Mouse (Mus musculus) mesoderm, embryonic 11.5 days (tissue): ENCODE results near the gene Wrap73.

Experiments
- DNase-seq: peaks from one replicate; pipeline ENCODE4 v3.0.0-alpha.2; 2012; ENCODE audit warnings: low read depth, low spot score

Gene Wrap73

DNA sequence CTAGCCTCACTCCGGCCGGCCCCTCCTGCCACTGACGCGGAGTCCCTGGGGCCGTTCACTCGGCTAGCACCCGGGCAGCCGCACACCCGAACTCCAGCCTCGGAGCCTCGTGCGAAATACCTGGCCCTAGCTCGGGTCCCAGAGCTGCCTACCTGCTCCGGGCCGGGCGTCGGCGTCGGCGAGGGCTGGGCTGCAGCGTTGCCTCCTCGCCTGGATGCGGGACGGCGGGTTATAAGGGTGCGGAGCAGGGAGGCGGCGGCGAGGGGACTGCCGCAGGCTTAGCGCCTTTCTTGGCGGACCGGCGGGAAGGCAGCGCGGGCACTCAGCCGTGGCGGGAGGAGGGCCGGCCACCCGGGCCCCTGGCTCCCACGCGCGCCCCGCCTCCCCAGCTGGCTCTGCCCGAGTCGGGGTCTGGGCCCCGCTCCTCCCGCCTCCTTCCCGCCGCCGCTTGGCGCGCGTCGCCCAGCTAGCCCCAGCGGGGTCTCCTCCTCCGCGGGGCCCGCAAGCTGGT is 2.4 kb upstream of the Wrap73 start:
- no peak for DNase-seq

DNA sequence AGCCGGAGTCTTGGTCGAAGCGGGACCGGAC is 2.2 kb upstream of the Wrap73 start, which contains the start of gene Trp73:
Gene Trp73, minus strand, starts transcription at position 27 of the 31 bp plus-strand sequence.
- no peak for DNase-seq

DNA sequence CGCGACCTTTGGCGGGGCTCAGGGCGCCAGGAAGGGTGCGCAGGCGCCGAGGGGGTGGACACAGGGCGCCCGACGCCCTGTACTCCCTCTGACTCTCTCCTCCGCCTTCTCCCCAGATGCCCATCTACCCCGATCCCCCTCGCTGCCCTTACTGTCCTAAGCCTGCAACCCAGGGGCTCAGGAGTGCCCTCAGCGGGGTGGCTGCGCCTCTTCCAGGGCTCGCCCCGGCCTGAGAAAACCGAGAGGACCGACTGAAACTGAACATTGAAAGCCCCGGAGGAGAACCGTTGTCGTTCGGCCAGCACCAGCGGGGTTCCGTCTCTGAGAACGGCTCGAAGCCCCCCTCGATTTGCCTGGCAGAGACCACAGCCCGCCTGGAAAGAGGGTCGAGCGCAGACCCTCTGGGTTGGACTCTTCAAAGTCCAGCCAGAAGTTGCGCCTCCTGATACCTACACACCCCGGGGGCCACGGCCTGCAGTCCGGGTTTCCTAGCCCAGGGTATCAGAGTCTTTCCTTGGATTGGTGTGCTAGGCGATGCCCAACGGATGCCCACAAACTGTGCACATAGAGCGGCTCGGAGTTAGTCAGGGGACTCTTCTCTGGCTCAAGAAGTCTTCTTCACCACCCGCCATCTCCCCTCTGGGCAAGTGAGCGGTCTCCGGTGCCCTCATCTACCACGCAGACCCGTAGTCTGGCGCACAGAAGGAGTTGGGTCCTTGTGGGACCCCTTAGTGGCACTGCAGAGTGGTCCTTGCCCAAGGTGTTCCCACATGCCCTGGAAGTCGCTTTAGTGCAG is 1.8 kb upstream of the Wrap73 start:
- DNase-seq, result no peak

DNA sequence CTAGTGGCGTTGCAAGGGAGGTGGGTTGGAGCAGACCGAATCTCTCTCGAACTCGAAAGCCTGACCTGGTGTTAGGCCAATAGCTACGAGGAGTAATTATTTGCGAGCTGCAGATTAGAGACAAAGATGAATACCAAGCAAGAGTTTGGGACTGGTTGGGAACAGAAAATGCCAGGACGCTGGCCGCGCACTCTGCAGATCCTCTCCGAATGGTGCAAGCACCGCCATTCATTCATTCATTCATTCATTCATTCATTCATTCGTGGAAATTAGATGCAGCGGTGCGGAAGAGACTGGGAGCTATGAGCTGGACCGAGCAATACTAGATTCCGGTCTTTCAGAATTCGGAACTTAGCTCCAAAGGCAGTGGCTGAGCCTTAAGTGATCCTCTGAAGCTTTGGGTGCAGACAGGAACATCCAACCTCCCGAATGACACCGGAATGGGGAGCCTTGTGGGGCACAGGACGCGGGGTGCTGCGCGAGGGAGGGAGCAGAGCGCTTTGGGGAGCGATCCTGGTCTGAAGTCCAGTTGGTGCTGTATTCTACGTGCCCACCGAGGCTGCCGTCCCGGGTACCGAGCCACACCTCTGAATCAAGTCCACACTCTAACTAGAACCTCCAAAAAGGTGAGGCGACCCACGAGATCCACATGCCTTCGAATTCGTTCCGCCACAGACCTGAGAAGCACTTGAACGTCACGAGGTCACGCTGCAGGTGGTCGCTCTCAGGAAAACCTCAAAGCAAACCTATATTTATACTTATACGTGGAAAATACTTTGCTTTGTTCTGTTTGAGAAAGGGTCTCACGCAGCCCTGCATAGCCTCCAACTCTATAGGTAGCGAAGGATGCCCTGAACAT is 934 bp upstream of the Wrap73 start:
- DNase-seq, result no peak

DNA sequence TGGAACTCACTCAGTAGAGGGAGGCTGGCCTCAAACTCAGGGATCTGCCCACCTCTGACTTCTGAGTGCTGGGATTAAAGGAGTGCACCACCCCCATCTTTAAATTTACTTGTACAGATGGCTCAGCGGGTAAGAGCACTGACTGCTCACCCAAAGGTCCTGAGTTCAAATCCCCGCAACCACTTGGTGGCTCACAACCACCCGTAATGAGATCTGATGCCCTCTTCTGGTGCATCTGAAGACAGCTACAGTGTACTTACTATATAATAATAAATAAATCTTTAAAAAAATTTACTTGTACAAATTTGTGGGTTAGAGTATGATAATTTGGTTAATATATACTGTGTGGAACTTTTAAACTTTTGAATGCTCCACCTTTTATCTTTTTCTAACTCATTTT is 2.5 kb downstream of the Wrap73 start:
- DNase-seq, result no peak

DNA sequence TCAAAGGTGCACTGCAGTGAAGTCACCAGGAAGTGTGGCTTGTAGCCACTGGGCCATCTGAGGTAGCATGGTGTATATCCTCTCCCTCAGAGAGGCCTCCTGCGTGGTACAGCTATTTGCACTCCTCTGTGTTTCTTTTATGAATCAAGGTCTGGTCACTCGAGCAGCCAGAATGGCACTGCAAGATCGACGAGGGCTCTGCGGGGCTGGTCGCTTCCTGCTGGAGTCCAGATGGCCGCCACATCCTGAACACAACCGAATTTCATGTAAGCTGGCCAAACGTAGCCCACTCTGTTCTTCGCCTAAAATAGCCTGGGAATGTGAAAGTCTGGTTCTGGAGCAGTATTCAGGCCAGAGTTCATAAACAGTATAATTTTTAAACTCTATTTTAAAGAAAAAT is 4.2 kb downstream of the Wrap73 start:
- DNase-seq, result no peak

DNA sequence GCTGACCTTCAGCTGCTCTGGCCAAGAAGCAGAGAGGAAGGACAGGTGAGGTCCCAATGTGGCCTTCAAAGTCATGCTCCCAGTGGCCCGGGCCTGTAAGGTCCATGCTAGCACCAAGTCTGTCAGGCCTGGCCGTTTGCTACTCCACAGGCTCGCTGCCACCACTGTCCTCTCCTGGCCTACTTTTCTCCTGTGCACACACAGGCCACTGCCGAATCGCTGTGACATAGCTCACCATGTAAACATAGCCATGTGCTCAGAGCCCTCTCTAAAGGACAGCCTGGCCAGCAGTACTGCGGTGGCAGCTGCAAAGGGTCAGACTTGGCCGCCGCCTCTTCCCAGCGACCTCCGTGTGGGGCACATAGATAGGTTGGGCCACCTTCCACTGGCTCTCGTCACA is 11.9 kb downstream of the Wrap73 start:
- DNase-seq, result no peak

DNA sequence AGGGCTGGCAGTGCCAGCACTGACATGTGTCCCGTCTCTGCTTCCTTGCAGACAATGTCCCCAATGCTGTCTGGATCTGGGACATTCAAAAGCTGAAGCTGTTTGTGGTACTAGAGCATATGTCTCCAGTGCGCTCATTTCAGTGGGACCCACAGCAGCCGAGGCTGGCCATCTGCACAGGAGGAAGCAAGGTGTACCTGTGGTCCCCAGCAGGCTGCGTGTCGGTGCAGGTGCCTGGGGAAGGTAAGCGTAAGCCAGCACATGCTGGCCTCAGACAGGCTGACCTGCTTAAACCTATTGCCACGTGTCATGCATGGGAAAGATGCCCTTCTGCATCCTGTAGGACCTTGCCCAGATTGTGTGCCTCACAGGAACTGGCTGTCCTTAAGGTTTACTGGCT is 13.9 kb downstream of the Wrap73 start:
- no peak for DNase-seq

DNA sequence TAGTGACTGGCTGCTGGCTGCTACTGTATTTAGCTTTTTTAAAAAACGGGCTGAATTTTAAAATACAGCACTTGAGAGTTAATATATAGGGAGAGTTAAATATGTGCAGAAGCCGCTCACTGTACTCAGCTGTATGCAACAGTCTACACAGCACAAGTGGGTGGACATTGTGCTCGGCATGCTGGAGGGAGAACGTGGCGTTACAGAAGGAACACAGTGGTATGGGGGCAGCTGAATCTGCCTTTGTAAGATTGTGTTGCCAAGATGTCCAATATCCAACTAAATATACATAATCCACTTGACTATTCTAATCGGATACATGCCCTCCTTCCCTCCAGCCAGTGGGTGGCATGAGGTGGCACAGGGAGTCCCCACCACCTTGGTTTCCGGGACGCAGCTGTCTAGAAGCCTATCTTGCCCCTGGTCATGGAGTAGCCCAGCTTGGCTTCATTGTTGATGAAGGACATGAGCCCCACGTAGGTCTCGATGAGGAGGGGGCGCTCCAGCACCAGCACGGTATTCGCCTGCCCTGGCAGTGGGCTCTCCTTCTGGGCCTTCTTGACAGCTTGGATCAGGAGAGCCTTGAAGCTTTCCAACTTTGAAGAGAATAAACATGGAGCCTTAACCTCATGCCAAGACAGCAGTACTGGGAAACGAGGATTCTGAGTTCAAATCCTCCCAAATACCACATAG is 15.9 kb downstream of the Wrap73 start:
- DNase-seq, result no peak

DNA sequence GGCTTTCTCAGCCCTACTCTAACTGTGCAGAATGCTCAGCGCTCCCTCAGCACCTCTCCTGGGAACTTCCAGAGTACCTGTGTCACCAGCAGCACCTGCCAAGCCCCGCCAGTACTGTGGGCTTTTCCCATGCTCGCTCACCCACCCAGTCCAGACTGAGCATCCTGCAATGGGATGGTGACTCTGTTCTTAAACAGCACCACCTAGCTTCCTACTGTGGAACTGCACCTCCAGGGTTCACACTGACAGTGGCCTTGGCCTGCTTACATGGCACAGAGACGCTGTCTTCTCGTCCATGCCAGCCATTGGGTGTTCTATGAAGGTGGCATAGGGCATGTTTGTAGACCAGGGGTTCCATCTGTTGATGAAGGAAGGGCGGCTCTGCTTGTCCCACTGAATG is 16.8 kb downstream of the Wrap73 start:
- DNase-seq, result peak; percentile 90

DNA sequence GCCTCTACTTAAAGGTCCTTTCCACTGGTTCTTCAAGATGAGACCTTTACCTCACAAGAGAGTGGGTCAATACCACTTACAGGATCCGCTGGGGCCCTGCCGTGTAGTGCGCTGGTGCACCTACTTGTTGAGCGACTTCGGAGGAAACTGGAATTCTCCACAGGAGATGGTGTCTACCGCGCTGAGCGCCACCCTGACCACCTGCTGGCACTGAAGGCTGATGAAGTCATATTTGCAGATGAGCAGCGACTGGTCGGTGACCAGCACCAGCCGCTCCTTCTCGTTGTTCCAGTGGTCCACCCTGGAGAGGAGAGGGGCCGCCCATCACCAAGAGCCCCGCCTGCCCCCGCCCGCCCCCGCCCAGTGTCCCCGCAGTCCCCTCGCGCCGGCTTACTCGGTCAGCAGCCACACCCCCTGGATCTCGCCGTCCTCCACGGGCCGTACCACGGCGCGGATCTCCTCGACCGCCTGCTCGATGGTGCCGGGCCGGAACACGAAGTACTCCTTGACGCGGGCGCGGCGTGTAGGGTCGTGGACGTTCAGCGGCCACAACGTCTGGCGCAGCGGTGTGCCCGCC is 17.9 kb downstream of the Wrap73 start:
- DNase-seq, result no peak

DNA sequence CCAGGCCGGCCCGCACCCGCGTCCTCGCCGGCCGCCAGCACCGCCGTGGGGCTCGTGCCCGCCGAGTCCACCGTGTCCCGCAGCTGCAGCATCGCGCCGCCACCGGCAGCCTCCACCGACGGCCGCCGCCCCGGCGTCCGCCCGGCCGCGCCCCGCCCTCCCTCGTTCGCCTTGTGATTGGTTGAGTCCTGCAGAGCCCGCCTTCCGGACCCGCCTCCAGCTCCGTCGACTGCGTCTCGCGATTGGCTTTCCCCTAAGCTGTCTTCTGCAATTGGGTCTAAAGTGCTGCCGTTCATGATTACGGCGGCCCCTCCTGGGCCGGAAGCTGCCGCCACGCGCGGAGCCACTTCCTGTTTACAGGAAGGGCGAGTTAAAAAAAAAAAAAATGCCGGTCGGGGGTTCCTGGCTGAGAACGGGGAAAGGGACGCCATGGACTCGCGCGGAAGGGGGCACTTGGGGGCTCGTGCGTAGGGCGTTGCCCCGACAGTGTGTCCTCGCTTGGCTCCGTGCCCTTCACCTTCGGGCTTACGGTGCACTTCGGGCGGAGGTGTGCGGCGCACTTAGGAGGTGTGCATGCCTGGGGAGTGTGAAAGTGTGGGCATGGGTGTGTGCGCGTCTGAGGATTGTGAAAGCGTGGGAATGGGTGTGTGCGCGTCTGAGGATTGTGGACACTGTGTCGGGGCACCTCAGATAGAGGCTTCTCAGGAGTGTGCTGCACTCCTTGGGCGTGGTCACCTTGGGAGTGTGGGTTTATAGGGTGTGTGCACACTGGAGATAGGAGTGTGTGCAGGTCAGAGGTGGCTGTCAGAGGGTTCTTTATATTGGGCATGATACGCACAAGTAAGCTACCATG is 18.6 kb downstream of the Wrap73 start, which contains the start of gene Tprgl:
Gene Tprgl, minus strand, starts transcription at position 129 of the 853 bp plus-strand sequence.
- peak; percentile 97 for DNase-seq

DNA sequence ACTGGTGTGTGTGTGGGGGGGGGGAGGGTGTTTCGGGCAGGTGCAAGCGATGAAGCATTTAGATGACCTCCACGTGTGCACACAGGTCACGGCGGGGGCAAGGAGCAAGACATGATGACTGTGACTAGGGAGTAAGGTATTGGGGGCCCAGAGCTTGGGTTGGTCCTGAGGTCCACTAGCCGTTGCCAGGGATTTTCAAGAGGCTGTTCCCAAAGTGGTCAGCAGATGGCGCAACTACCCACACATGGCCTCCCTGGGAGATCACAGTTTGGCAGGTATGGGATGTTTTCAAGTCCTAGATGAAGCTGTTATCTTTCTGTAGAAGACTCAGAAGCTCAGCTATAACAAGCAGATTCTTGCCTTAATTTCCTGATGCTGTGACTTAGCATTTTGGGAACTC is 21.1 kb downstream of the Wrap73 start:
- DNase-seq, result peak; percentile 82

DNA sequence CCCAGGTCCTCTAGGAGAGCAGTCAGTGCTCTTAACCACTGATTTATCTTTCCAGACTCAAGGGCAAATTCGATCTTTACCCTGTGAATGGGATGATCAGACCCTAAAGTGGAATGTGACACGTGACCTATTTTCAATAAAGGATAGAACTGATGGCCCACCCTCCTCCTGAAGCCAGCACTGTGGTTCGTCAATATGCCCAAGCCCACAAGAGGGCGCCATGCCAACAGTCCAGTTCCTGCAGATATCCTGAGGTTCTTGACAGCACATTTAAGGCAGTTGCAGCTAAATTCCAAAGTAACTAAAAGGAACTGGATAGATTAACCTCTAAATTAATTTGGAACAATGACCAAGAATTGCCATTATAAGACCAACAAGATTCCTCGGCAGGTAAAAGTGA is 24.9 kb downstream of the Wrap73 start:
- DNase-seq, result peak; percentile 69

DNA sequence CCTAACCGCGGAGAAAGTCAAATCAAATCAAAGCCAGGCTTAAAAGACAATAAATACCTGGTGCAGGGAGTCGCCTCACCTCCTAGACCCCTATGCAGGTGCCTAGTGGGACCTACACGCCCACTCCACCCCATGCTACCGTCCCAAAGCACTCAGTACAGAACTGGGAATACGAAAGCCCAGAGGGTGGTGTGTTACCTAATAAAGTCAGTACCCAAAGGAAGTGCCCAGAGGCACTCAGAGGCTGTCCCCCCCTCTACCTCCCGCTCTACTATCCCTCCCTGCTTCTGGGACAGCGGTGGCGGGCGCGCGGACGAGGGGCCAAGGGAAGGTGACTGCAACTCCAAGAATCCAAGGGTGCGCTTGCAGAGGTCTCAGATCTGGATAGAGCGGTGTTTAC is 27.8 kb downstream of the Wrap73 start:
- DNase-seq, result no peak

DNA sequence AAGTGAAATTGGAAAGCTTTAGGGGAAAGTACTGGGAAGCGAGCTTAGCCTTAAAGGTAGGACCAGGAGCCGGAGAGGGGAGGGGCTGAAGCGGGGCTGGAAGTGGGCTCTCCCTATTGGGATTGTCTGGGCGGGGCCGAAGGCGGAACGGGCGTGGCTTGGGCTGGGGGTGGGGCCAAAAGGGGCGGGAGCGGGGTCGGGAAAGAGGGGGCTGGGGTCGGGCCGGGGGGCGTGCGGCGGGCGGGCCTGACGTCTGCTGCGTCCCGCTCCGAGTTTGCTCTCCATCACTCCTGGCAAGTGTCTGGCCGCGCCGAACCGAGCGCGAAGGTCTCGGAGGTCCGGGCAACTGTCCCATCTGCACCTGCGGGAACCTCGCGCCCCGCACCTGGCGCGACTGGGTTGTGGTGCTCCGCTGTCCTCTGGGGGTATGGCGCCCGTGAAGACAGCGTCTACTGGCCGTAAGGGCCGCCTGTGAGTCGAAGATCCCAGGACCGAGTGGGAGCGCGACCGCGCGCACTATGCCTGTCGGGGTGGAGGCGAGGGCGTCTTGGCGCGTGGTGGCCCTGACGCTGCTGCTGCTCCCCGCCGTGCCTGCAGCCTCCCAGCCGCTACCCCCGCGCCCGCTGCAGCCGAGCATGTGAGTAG is 28.5 kb downstream of the Wrap73 start, which contains the start of gene Megf6:
Gene Megf6, plus strand, starts transcription at position 225 of the 645 bp plus-strand sequence.
- DNase-seq, result peak; percentile 84

DNA sequence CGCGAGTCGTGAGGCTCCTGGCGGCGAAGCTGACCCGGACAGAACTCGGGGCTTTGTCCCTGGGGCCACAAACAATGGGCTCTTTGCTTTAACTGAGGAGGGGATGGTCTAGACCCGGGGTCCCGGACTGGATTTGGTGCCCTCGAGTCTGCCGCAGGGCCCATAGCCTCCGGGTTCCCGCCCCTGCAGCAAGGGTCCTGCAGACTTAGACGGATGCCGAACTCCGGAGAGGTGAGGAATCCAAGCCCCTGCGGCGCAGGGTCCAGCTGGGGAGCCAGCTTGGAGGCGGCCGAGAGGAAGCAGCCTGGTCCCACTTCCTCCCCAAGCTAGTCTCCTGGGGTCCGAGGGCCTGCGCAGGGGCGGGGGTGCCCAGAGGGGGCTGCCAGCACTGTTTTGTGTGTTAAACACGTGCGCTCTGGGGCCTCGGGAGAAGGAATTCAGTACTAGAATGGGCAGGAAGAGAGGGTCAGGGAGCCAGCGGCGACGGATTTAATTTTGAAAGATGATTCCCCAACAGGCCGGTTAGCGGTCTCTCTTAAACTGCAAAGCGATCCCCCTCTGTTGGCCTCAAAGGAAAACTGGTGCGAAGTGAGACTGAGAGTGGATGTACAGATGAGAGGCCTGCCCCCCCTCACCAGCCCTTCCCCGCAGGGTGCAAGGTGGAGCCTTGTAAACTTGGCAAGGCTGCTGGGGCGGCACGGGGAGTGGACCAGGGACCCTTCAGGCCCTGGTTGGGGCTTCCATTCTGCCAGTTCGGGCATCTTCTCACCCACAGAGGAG is 29.2 kb downstream of the Wrap73 start:
- peak; percentile 59 for DNase-seq

DNA sequence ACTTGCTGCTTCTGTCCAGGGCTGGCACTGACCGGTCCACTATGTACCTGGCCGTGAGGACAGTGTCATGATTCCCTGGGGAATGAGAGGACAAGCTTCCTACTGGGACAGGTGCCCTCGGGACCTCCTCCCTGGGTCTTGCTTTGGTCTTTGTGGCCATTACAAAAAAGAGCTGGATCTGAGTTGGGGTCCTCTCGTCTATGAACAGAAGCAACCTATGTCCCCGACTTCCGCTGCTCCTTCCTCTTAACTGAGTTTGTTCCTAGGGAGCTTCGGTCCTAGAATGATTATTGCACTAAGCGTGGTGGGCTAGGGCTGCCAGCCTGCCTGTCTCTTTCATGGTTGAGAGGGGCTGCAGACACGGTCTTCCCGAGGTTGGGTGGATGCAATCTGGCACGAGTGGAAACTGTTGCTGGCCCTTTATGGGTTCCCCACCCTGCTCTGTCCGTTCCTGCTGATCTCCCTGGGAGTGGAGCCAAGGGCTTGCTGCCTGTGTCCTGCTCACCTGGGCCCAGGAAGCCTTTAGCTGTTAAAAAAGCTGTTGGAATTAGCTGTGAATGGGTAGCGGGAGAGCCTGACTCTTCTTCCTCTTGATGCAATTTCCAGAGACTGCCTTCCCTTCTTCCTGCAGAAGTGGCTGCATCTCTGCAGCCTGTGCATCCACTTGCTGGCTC is 29.9 kb downstream of the Wrap73 start:
- DNase-seq, result no peak

DNA sequence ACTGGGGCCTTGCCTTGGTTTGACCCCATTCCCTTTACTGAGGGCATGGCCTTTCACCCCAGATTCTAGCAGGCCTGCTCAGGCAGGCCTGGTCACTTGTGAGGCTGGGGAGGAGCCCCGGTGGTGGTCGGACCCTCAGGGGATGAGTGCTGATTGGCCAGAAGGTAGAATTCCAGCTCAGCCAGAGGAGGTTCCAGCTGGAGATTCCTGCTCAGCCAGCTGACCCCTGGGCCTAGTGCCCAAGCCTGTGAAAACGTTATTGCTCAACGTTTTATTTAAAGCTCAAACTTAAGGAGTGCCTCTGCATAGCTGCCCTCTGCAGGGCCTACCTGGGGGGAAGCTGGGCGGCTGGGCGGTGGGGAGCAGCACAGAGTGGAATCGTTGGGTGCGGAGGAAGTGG is 35.1 kb downstream of the Wrap73 start:
- no peak for DNase-seq
